Mouse (Mus musculus): ENCODE measurements at regions not wholly inside any gene's neighbourhood (a gene's known extent, or its start where the extent isn't known, plus 50 kb on each side); places are given as distances from the start of the nearest gene placed in this dataset.

DNA sequence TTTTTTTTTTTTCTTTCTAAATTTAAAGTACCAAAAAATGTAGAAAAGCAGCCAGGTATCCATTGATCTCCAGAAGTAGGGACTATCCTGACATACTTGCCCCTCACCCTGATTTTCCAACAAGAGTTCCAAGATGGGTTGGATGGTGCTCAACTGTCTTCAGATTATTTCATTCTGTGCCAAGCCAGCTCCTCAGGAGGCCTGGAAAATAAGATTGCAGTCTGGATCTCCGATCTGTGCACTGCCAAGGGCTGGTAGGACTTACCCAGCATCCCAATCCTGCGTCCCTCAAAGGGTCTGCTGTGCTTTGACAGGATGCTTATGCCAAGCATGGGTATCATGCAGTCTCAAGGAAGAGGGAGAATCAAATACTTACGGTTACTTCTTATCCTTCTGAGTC lies 517.8 kb upstream of the Tnp1 start:
- TF ChIP-seq CTCF (IDR thresholded peaks at IDR 0.05; ENCODE audit: low read depth, low read length), result no peak
- TF ChIP-seq POLR2A (IDR thresholded peaks at IDR 0.05; ENCODE audit: extremely low read depth, insufficient read depth, low read length), result no peak

All from liver, adult 2 months (tissue).